Mouse (Mus musculus) gastrocnemius, postnatal 10 days (tissue): Measurements from ENCODE around the gene Stam2. TPM values are rescaled to one million over a fixed set of nuclear protein-coding genes. Genes with fewer than 3 reads are reported as not detected.

Source experiments
- DNase-seq: peaks from one replicate; pipeline ENCODE4 v3.0.0; 2021; ENCODE audit warnings: mixed read lengths
- long read RNA-seq, 2 experiments: library from polyadenylated mRNA; stranded (forward); transcript quantifications; one replicate each; pipeline ENCODE4 v2.0.0; 2021
- total RNA-seq, 2 experiments: library from RNA; stranded (reverse); gene quantifications; 2 replicates each; pipeline ENCODE4 v1.2.3; 2021

The Stam2 gene
- total RNA-seq, result 10 to 100 TPM; 17.9 to 20.8 TPM
- long read RNA-seq, experiment 1, full-length matches to known transcripts, result 33 of 36 reads
- long read RNA-seq, experiment 1, partial matches to known transcripts, result 2 of 36 reads
- long read RNA-seq, experiment 1, other reads (novel, unspliced or antisense), result 1 of 36 reads
- long read RNA-seq, experiment 2, full-length matches to known transcripts, result 14 of 17 reads
- long read RNA-seq, experiment 2, partial matches to known transcripts, result 1 of 17 reads
- long read RNA-seq, experiment 2, other reads (novel, unspliced or antisense), result 2 of 17 reads

GRCm38 (mm10) chr2:52742256-52743158 lies at the start of gene Stam2:
Stam2 (minus strand) TSS chr2:52742281.
- peak; percentile 88 for DNase-seq

- DNase-seq, result no peak
Observed at GRCm38 (mm10) chr2:52785106-52785721, 43.1 kb upstream of the Stam2 start.

- DNase-seq, result no peak
Observed at GRCm38 (mm10) chr2:52779987-52780386, 37.9 kb upstream of the Stam2 start.

- peak; percentile 29 for DNase-seq
Observed at GRCm38 (mm10) chr2:52779381-52779780, 37.3 kb upstream of the Stam2 start.

GRCm38 (mm10) chr2:52777839-52778238 lies 35.8 kb upstream of the Stam2 start:
- no peak for DNase-seq

- no peak for DNase-seq
Observed at GRCm38 (mm10) chr2:52774373-52774772, 32.3 kb upstream of the Stam2 start.

GRCm38 (mm10) chr2:52772774-52773393 lies 30.8 kb upstream of the Stam2 start:
- no peak for DNase-seq

GRCm38 (mm10) chr2:52765130-52765529 lies 23.0 kb upstream of the Stam2 start:
- no peak for DNase-seq

- DNase-seq, result no peak
Observed at GRCm38 (mm10) chr2:52763891-52764290, 21.8 kb upstream of the Stam2 start.

GRCm38 (mm10) chr2:52763040-52763736 lies 21.1 kb upstream of the Stam2 start:
- peak; percentile 83 for DNase-seq

GRCm38 (mm10) chr2:52762529-52762928 lies 20.4 kb upstream of the Stam2 start:
- no peak for DNase-seq

- DNase-seq, result peak; percentile 58
Observed at GRCm38 (mm10) chr2:52758627-52759026, 16.5 kb upstream of the Stam2 start.

GRCm38 (mm10) chr2:52756691-52757090 lies 14.6 kb upstream of the Stam2 start:
- DNase-seq, result no peak

- no peak for DNase-seq
Observed at GRCm38 (mm10) chr2:52753573-52754317, 11.7 kb upstream of the Stam2 start.

GRCm38 (mm10) chr2:52744099-52744498 lies 2.0 kb upstream of the Stam2 start:
- no peak for DNase-seq

- peak; percentile 83 for DNase-seq
Observed at GRCm38 (mm10) chr2:52741681-52742255, 313 bp downstream of the Stam2 start.

- no peak for DNase-seq
Observed at GRCm38 (mm10) chr2:52740596-52740995, 1.5 kb downstream of the Stam2 start.

- no peak for DNase-seq
Observed at GRCm38 (mm10) chr2:52734504-52734903, 7.6 kb downstream of the Stam2 start.

GRCm38 (mm10) chr2:52733659-52734058 lies 8.4 kb downstream of the Stam2 start:
- no peak for DNase-seq

GRCm38 (mm10) chr2:52732611-52733010 lies 9.5 kb downstream of the Stam2 start:
- no peak for DNase-seq

GRCm38 (mm10) chr2:52732001-52732400 lies 10.1 kb downstream of the Stam2 start:
- no peak for DNase-seq
